Mouse (Mus musculus): ENCODE measurements around the gene Zfp273.
"Not testable (repeated sequence)": the region's sequence is repeated elsewhere in the genome, so short reads cannot be mapped to it uniquely, and the experiment has no call there.

Zfp273 gene

GRCm38 (mm10) chr13:67876049-67876698 is 62.6 kb downstream of the Zfp273 start:
- not testable (repeated sequence) for DNase-seq
